Mouse (Mus musculus): ENCODE data around the gene Tmem200a. TPM values are rescaled to one million over a fixed set of nuclear protein-coding genes. Genes with fewer than 3 reads are reported as not detected.

Gene Tmem200a
- polyA plus RNA-seq, 1 experiment, result 1.6 TPM

- TF ChIP-seq MYOD1 (IDR thresholded peaks at IDR 0.05; ENCODE audit: control insufficient read depth, insufficient read length, low read depth) (no peak), CEBPB (IDR thresholded peaks at IDR 0.05; ENCODE audit: low read depth) (no peak), MAX (IDR thresholded peaks at IDR 0.05) (no peak), FOSL1 (IDR thresholded peaks at IDR 0.05; ENCODE audit: insufficient read depth, low read length, poor library complexity, severe bottlenecking) (no peak), MYOG (IDR thresholded peaks at IDR 0.05; ENCODE audit: control insufficient read depth, extremely low read depth, insufficient read length) (no peak), CTCF (IDR thresholded peaks at IDR 0.05; ENCODE audit: control insufficient read depth, insufficient read depth, insufficient read length) (no peak), USF1 (IDR thresholded peaks at IDR 0.05; ENCODE audit: low read depth) (no peak)
- H3K79me3 ChIP-seq (ENCODE audit: low read depth), result no peaks in the 10 kb centered on the region
- H3K27me3 ChIP-seq (ENCODE audit: control insufficient read depth, insufficient read depth, insufficient read length), result no peaks in the 10 kb centered on the region
Measured at GRCm38 (mm10) chr10:26059662-26060307, 19.1 kb downstream of the Tmem200a start.

GRCm38 (mm10) chr10:26051177-26051576 is 27.7 kb downstream of the Tmem200a start:
- no peaks in the 10 kb centered on the region for H3K79me3 ChIP-seq (ENCODE audit: low read depth)
- H3K79me2 ChIP-seq (ENCODE audit: control insufficient read depth, insufficient read depth), result no peaks in the 10 kb centered on the region
- no peaks in the 10 kb centered on the region for H3K36me3 ChIP-seq (ENCODE audit: control insufficient read depth, insufficient read depth)
- no peak overlapping the region for H3K4me3 ChIP-seq (ENCODE audit: insufficient read depth, poor library complexity, severe bottlenecking)
- H3K27me3 ChIP-seq (ENCODE audit: control insufficient read depth, insufficient read depth, insufficient read length), result no peaks in the 10 kb centered on the region
- no peak for TF ChIP-seq USF1 (IDR thresholded peaks at IDR 0.05; ENCODE audit: low read depth)
- TF ChIP-seq FOSL1 (IDR thresholded peaks at IDR 0.05; ENCODE audit: insufficient read depth, low read length, poor library complexity, severe bottlenecking), result no peak
- TF ChIP-seq MAX (IDR thresholded peaks at IDR 0.05), result no peak
- no peak for TF ChIP-seq MYOG (IDR thresholded peaks at IDR 0.05; ENCODE audit: control insufficient read depth, extremely low read depth, insufficient read length)
- H3ac ChIP-seq (ENCODE audit: control insufficient read depth, insufficient read length, low read depth), result no peak overlapping the region

More at GRCm38 (mm10) chr10:26059662-26060307, 19.1 kb downstream of the Tmem200a start:
- H3K36me3 ChIP-seq (ENCODE audit: control insufficient read depth, insufficient read depth), result no peaks in the 10 kb centered on the region
- H3ac ChIP-seq (ENCODE audit: control insufficient read depth, insufficient read length, low read depth), result no peak overlapping the region
- H3K4me3 ChIP-seq (ENCODE audit: insufficient read depth, poor library complexity, severe bottlenecking), result no peak overlapping the region
- H3K79me2 ChIP-seq (ENCODE audit: control insufficient read depth, insufficient read depth), result no peaks in the 10 kb centered on the region

DNA sequence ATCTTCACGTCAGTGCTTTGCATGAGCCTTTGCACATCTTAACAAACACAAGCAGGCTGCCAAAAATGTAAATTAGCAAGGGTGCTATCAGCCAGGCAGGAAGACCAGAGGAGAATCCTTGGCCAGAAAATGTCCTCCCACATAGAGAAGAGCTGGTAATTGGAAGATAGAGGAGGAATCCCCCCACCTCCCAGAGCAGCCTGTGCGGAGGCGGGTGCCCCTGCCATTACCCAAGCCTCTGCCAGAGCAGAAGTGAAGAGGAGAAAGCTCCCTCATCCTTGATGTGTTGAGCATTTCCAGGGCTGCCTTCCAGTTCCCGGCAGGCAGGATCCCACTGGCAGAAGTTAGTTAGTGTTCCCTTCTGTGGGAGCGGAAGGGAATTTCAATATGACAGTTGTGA is 43.9 kb downstream of the Tmem200a start:
- TF ChIP-seq MYOD1 (IDR thresholded peaks at IDR 0.05; ENCODE audit: control insufficient read depth, insufficient read length, low read depth) (no peak), CEBPB (IDR thresholded peaks at IDR 0.05; ENCODE audit: low read depth) (no peak), CTCF (IDR thresholded peaks at IDR 0.05; ENCODE audit: control insufficient read depth, insufficient read depth, insufficient read length) (no peak), FOSL1 (IDR thresholded peaks at IDR 0.05; ENCODE audit: insufficient read depth, low read length, poor library complexity, severe bottlenecking) (no peak), USF1 (IDR thresholded peaks at IDR 0.05; ENCODE audit: low read depth) (no peak), MYOG (IDR thresholded peaks at IDR 0.05; ENCODE audit: control insufficient read depth, extremely low read depth, insufficient read length) (no peak), MAX (IDR thresholded peaks at IDR 0.05) (no peak)

GRCm38 (mm10) chr10:26018740-26019139 is 60.1 kb downstream of the Tmem200a start:
- H3K79me2 ChIP-seq (ENCODE audit: control insufficient read depth, insufficient read depth), result no peaks in the 10 kb centered on the region
- H3K36me3 ChIP-seq (ENCODE audit: control insufficient read depth, insufficient read depth), result no peaks in the 10 kb centered on the region
- TF ChIP-seq MAX (IDR thresholded peaks at IDR 0.05), result no peak
- TF ChIP-seq MYOG (IDR thresholded peaks at IDR 0.05; ENCODE audit: control insufficient read depth, extremely low read depth, insufficient read length), result no peak
- H3K4me3 ChIP-seq (ENCODE audit: insufficient read depth, poor library complexity, severe bottlenecking), result no peak overlapping the region
- no peaks in the 10 kb centered on the region for H3K27me3 ChIP-seq (ENCODE audit: control insufficient read depth, insufficient read depth, insufficient read length)
- H3ac ChIP-seq (ENCODE audit: control insufficient read depth, insufficient read length, low read depth), result no peak overlapping the region
- H3K79me3 ChIP-seq (ENCODE audit: low read depth), result no peaks in the 10 kb centered on the region

More for the DNA sequence above, 43.9 kb downstream of the Tmem200a start:
- no peaks in the 10 kb centered on the region for H3K36me3 ChIP-seq (ENCODE audit: control insufficient read depth, insufficient read depth)
- H3K4me3 ChIP-seq (ENCODE audit: insufficient read depth, poor library complexity, severe bottlenecking), result no peak overlapping the region
- no peaks in the 10 kb centered on the region for H3K27me3 ChIP-seq (ENCODE audit: control insufficient read depth, insufficient read depth, insufficient read length)
- H3ac ChIP-seq (ENCODE audit: control insufficient read depth, insufficient read length, low read depth), result no peak overlapping the region
- no peaks in the 10 kb centered on the region for H3K79me2 ChIP-seq (ENCODE audit: control insufficient read depth, insufficient read depth)
- H3K79me3 ChIP-seq (ENCODE audit: low read depth), result no peaks in the 10 kb centered on the region

DNA sequence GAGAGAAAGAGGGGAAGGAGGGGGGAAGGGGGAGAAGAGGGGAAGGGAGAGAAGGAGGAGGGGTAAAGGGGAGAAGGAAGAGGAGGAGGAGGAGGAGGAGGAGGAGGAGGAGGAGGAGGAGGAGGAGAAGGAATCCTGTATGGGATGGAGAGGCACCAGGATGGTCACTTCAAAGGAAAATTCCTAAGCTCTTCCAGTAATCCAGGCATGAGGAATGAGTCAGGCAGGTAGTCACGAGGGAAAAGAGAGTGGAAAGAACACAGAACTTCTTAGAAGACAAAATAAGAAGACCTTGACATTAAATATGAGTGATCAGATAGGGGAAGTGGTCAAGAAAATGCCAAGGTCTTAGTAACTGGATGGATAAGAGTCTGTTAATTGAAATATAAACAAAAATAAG is 64.6 kb downstream of the Tmem200a start:
- Histone ChIP-seq H3K4me3 (ENCODE audit: insufficient read depth, poor library complexity, severe bottlenecking) (no peak overlapping the region), H3K79me2 (ENCODE audit: control insufficient read depth, insufficient read depth) (no peaks in the 10 kb centered on the region), H3K27me3 (ENCODE audit: control insufficient read depth, insufficient read depth, insufficient read length) (no peaks in the 10 kb centered on the region), H3K36me3 (ENCODE audit: control insufficient read depth, insufficient read depth) (no peaks in the 10 kb centered on the region), H3ac (ENCODE audit: control insufficient read depth, insufficient read length, low read depth) (no peak overlapping the region), H3K79me3 (ENCODE audit: low read depth) (no peaks in the 10 kb centered on the region)
- TF ChIP-seq MYOG (IDR thresholded peaks at IDR 0.05; ENCODE audit: control insufficient read depth, extremely low read depth, insufficient read length) (no peak), CTCF (IDR thresholded peaks at IDR 0.05; ENCODE audit: control insufficient read depth, insufficient read depth, insufficient read length) (no peak), CEBPB (IDR thresholded peaks at IDR 0.05; ENCODE audit: low read depth) (no peak), USF1 (IDR thresholded peaks at IDR 0.05; ENCODE audit: low read depth) (no peak), MAX (IDR thresholded peaks at IDR 0.05) (no peak), MYOD1 (IDR thresholded peaks at IDR 0.05; ENCODE audit: control insufficient read depth, insufficient read length, low read depth) (no peak), FOSL1 (IDR thresholded peaks at IDR 0.05; ENCODE audit: insufficient read depth, low read length, poor library complexity, severe bottlenecking) (no peak)

GRCm38 (mm10) chr10:26008948-26009347 is 69.9 kb downstream of the Tmem200a start:
- H3K4me3 ChIP-seq (ENCODE audit: insufficient read depth, poor library complexity, severe bottlenecking), result no peak overlapping the region
- H3K27me3 ChIP-seq (ENCODE audit: control insufficient read depth, insufficient read depth, insufficient read length), result no peaks in the 10 kb centered on the region
- TF ChIP-seq FOSL1 (IDR thresholded peaks at IDR 0.05; ENCODE audit: insufficient read depth, low read length, poor library complexity, severe bottlenecking) (no peak), MYOG (IDR thresholded peaks at IDR 0.05; ENCODE audit: control insufficient read depth, extremely low read depth, insufficient read length) (no peak), CEBPB (IDR thresholded peaks at IDR 0.05; ENCODE audit: low read depth) (no peak), CTCF (IDR thresholded peaks at IDR 0.05; ENCODE audit: control insufficient read depth, insufficient read depth, insufficient read length) (no peak), MYOD1 (IDR thresholded peaks at IDR 0.05; ENCODE audit: control insufficient read depth, insufficient read length, low read depth) (no peak), USF1 (IDR thresholded peaks at IDR 0.05; ENCODE audit: low read depth) (no peak), MAX (IDR thresholded peaks at IDR 0.05) (no peak)
- no peak overlapping the region for H3ac ChIP-seq (ENCODE audit: control insufficient read depth, insufficient read length, low read depth)
- no peaks in the 10 kb centered on the region for H3K79me3 ChIP-seq (ENCODE audit: low read depth)
- no peaks in the 10 kb centered on the region for H3K36me3 ChIP-seq (ENCODE audit: control insufficient read depth, insufficient read depth)
- H3K79me2 ChIP-seq (ENCODE audit: control insufficient read depth, insufficient read depth), result no peaks in the 10 kb centered on the region

Measured in C2C12 (cell line).